Mouse (Mus musculus): Measurements from ENCODE around the gene Kri1.

- TF ChIP-seq CTCF (IDR thresholded peaks at IDR 0.05; ENCODE audit: extremely low read depth, insufficient read depth, insufficient read length, insufficient replicate concordance) (no peak), POLR2A (IDR thresholded peaks at IDR 0.05; ENCODE audit: low read depth, low read length) (peak; percentile 33)
Measured at GRCm38 (mm10) chr9:21238733-21239464, 48.9 kb downstream of the Kri1 start, which contains the start of gene Keap1.
